Mouse (Mus musculus): ENCODE results near the gene Lag3. TPM values are rescaled to one million over a fixed set of nuclear protein-coding genes. Genes with fewer than 3 reads are reported as not detected.

Gene Lag3
- polyA plus RNA-seq, 1 experiment: 10.9 TPM

- Histone ChIP-seq H3K4me1 (ENCODE audit: control insufficient read depth, insufficient read depth, insufficient read length) (no peaks in the 10 kb centered on the region), H3K27me3 (ENCODE audit: control insufficient read depth, insufficient read depth, low read length) (no peaks in the 10 kb centered on the region), H3K36me3 (ENCODE audit: control insufficient read depth, insufficient read depth, low read length) (no peaks in the 10 kb centered on the region), H3K4me3 (ENCODE audit: extremely low read depth, insufficient read depth, insufficient read length) (no peak overlapping the region), H3K27ac (ENCODE audit: insufficient read depth, low read length) (no peak overlapping the region)
- no peak for DNase-seq (ENCODE audit: low read depth in 1 of 2, low spot score in 2 of 2)
- no peak for TF ChIP-seq POLR2A (IDR thresholded peaks at IDR 0.05; ENCODE audit: low read depth, low read length)
- TF ChIP-seq CTCF (IDR thresholded peaks at IDR 0.05; ENCODE audit: extremely low read depth, insufficient read depth, insufficient read length, insufficient replicate concordance): no peak
- 87% methylated on average over 3 of the region's 3 CpGs for WGBS
Observed at GRCm38 (mm10) chr6:124943526-124943925, 32.0 kb upstream of the Lag3 start.

GRCm38 (mm10) chr6:124941679-124942078 lies 30.2 kb upstream of the Lag3 start:
- no peak for DNase-seq (ENCODE audit: low read depth in 1 of 2, low spot score in 2 of 2)
- no peak overlapping the region for H3K27ac ChIP-seq (ENCODE audit: insufficient read depth, low read length)
- H3K4me1 ChIP-seq (ENCODE audit: control insufficient read depth, insufficient read depth, insufficient read length): no peaks in the 10 kb centered on the region
- TF ChIP-seq POLR2A (IDR thresholded peaks at IDR 0.05; ENCODE audit: low read depth, low read length) (no peak), CTCF (IDR thresholded peaks at IDR 0.05; ENCODE audit: extremely low read depth, insufficient read depth, insufficient read length, insufficient replicate concordance) (no peak)
- peaks cover 2% of the 10 kb centered on the region; the same call in 1 of the 2 replicates for H3K36me3 ChIP-seq (ENCODE audit: control insufficient read depth, insufficient read depth, low read length)
- H3K4me3 ChIP-seq (ENCODE audit: extremely low read depth, insufficient read depth, insufficient read length): no peak overlapping the region
- no peaks in the 10 kb centered on the region for H3K27me3 ChIP-seq (ENCODE audit: control insufficient read depth, insufficient read depth, low read length)
- WGBS: 87% methylated on average over 1 of the region's 1 CpGs

GRCm38 (mm10) chr6:124938554-124938953 lies 27.0 kb upstream of the Lag3 start:
- Histone ChIP-seq H3K27ac (ENCODE audit: insufficient read depth, low read length) (no peak overlapping the region), H3K27me3 (ENCODE audit: control insufficient read depth, insufficient read depth, low read length) (no peaks in the 10 kb centered on the region), H3K4me1 (ENCODE audit: control insufficient read depth, insufficient read depth, insufficient read length) (no peaks in the 10 kb centered on the region), H3K36me3 (ENCODE audit: control insufficient read depth, insufficient read depth, low read length) (peaks cover 13% of the 10 kb centered on the region), H3K4me3 (ENCODE audit: extremely low read depth, insufficient read depth, insufficient read length) (no peak overlapping the region)
- TF ChIP-seq CTCF (IDR thresholded peaks at IDR 0.05; ENCODE audit: extremely low read depth, insufficient read depth, insufficient read length, insufficient replicate concordance) (no peak), POLR2A (IDR thresholded peaks at IDR 0.05; ENCODE audit: low read depth, low read length) (no peak)
- WGBS: 88% methylated on average over 7 of the region's 7 CpGs
- no peak for DNase-seq (ENCODE audit: low read depth in 1 of 2, low spot score in 2 of 2)

- WGBS: 91% methylated on average over 2 of the region's 2 CpGs
- no peak overlapping the region for H3K27ac ChIP-seq (ENCODE audit: insufficient read depth, low read length)
- H3K36me3 ChIP-seq (ENCODE audit: control insufficient read depth, insufficient read depth, low read length): peaks cover 13% of the 10 kb centered on the region
- no peak for TF ChIP-seq CTCF (IDR thresholded peaks at IDR 0.05; ENCODE audit: extremely low read depth, insufficient read depth, insufficient read length, insufficient replicate concordance)
- TF ChIP-seq POLR2A (IDR thresholded peaks at IDR 0.05; ENCODE audit: low read depth, low read length): no peak
- H3K27me3 ChIP-seq (ENCODE audit: control insufficient read depth, insufficient read depth, low read length): no peaks in the 10 kb centered on the region
- no peak for DNase-seq (ENCODE audit: low read depth in 1 of 2, low spot score in 2 of 2)
- H3K4me3 ChIP-seq (ENCODE audit: extremely low read depth, insufficient read depth, insufficient read length): no peak overlapping the region
- no peaks in the 10 kb centered on the region for H3K4me1 ChIP-seq (ENCODE audit: control insufficient read depth, insufficient read depth, insufficient read length)
Observed at GRCm38 (mm10) chr6:124937493-124937892, 26.0 kb upstream of the Lag3 start.

GRCm38 (mm10) chr6:124936681-124937080 lies 25.2 kb upstream of the Lag3 start:
- no peak overlapping the region for H3K27ac ChIP-seq (ENCODE audit: insufficient read depth, low read length)
- peaks cover 6% of the 10 kb centered on the region; the same call in 1 of the 2 replicates for H3K4me1 ChIP-seq (ENCODE audit: control insufficient read depth, insufficient read depth, insufficient read length)
- no peaks in the 10 kb centered on the region for H3K27me3 ChIP-seq (ENCODE audit: control insufficient read depth, insufficient read depth, low read length)
- no peak for DNase-seq (ENCODE audit: low read depth in 1 of 2, low spot score in 2 of 2)
- no peak overlapping the region for H3K4me3 ChIP-seq (ENCODE audit: extremely low read depth, insufficient read depth, insufficient read length)
- H3K36me3 ChIP-seq (ENCODE audit: control insufficient read depth, insufficient read depth, low read length): peaks cover 13% of the 10 kb centered on the region
- 86% methylated on average over 1 of the region's 1 CpGs for WGBS
- TF ChIP-seq CTCF (IDR thresholded peaks at IDR 0.05; ENCODE audit: extremely low read depth, insufficient read depth, insufficient read length, insufficient replicate concordance) (no peak), POLR2A (IDR thresholded peaks at IDR 0.05; ENCODE audit: low read depth, low read length) (no peak)

- peaks cover 6% of the 10 kb centered on the region; the same call in 1 of the 2 replicates for H3K4me1 ChIP-seq (ENCODE audit: control insufficient read depth, insufficient read depth, insufficient read length)
- TF ChIP-seq POLR2A (IDR thresholded peaks at IDR 0.05; ENCODE audit: low read depth, low read length) (no peak), CTCF (IDR thresholded peaks at IDR 0.05; ENCODE audit: extremely low read depth, insufficient read depth, insufficient read length, insufficient replicate concordance) (no peak)
- whole genome bisulfite sequencing: 98% methylated on average over 7 of the region's 7 CpGs
- no peaks in the 10 kb centered on the region for H3K27me3 ChIP-seq (ENCODE audit: control insufficient read depth, insufficient read depth, low read length)
- H3K36me3 ChIP-seq (ENCODE audit: control insufficient read depth, insufficient read depth, low read length): peaks cover 13% of the 10 kb centered on the region
- H3K27ac ChIP-seq (ENCODE audit: insufficient read depth, low read length): no peak overlapping the region
- DNase-seq (ENCODE audit: low read depth in 1 of 2, low spot score in 2 of 2): no peak
- H3K4me3 ChIP-seq (ENCODE audit: extremely low read depth, insufficient read depth, insufficient read length): no peak overlapping the region
Observed at GRCm38 (mm10) chr6:124934670-124935069, 23.2 kb upstream of the Lag3 start.

- peaks cover 6% of the 10 kb centered on the region; the same call in 1 of the 2 replicates for H3K4me1 ChIP-seq (ENCODE audit: control insufficient read depth, insufficient read depth, insufficient read length)
- DNase-seq (ENCODE audit: low read depth in 1 of 2, low spot score in 2 of 2): no peak
- H3K27me3 ChIP-seq (ENCODE audit: control insufficient read depth, insufficient read depth, low read length): no peaks in the 10 kb centered on the region
- peaks cover 13% of the 10 kb centered on the region for H3K36me3 ChIP-seq (ENCODE audit: control insufficient read depth, insufficient read depth, low read length)
- H3K27ac ChIP-seq (ENCODE audit: insufficient read depth, low read length): no peak overlapping the region
- WGBS: 91% methylated on average over 3 of the region's 3 CpGs
- TF ChIP-seq CTCF (IDR thresholded peaks at IDR 0.05; ENCODE audit: extremely low read depth, insufficient read depth, insufficient read length, insufficient replicate concordance): no peak
- no peak for TF ChIP-seq POLR2A (IDR thresholded peaks at IDR 0.05; ENCODE audit: low read depth, low read length)
- H3K4me3 ChIP-seq (ENCODE audit: extremely low read depth, insufficient read depth, insufficient read length): no peak overlapping the region
Observed at GRCm38 (mm10) chr6:124933127-124933526, 21.6 kb upstream of the Lag3 start.
